Mouse (Mus musculus): ENCODE measurements around the gene Gtsf1. TPM values are rescaled to one million over a fixed set of nuclear protein-coding genes. Genes with fewer than 3 reads are reported as not detected.

The Gtsf1 gene
- total RNA-seq, 2 experiments from 2014 or later, result not detected

- DNase-seq (ENCODE audit: low spot score in 2 of 2), result no peak
Observed at GRCm38 (mm10) chr15:103378665-103379356, 51.5 kb downstream of the Gtsf1 start.

GRCm38 (mm10) chr15:103377752-103378664 is 52.3 kb downstream of the Gtsf1 start:
- DNase-seq (ENCODE audit: low spot score in 2 of 2), result no peak

GRCm38 (mm10) chr15:103376837-103377269 is 53.4 kb downstream of the Gtsf1 start:
- no peak for DNase-seq (ENCODE audit: low spot score in 2 of 2)

GRCm38 (mm10) chr15:103375112-103375800 is 55.0 kb downstream of the Gtsf1 start:
- no peak for DNase-seq (ENCODE audit: low spot score in 2 of 2)

DNA sequence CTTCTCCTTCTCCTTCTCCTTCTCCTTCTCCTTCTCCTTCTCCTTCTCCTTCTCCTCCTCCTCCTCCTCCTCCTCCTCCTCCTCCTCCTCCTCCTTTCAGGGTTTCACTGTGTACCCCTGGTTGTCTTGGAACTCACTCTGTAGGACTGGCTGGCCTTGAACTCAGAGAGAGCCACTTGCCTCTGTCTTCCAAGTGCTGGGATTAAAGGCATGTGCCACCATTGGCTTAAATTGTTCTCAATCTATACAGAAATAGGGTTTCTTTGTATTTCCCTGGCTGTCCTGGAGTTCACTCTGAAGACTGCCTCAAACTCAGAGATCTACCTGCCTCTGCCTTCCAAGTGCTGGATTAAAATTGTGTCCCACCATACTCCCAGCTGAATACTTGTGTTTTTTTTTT is 57.8 kb downstream of the Gtsf1 start:
- no peak for DNase-seq (ENCODE audit: low spot score in 2 of 2)

- DNase-seq (ENCODE audit: low spot score in 2 of 2), result no peak
Observed at GRCm38 (mm10) chr15:103371741-103372140, 58.5 kb downstream of the Gtsf1 start.

- DNase-seq (ENCODE audit: low spot score in 2 of 2), result no peak
Observed at GRCm38 (mm10) chr15:103371208-103371607, 59.1 kb downstream of the Gtsf1 start.

- DNase-seq (ENCODE audit: low spot score in 2 of 2), result no peak
Observed at GRCm38 (mm10) chr15:103370462-103370861, 59.8 kb downstream of the Gtsf1 start.

GRCm38 (mm10) chr15:103369123-103369522 is 61.1 kb downstream of the Gtsf1 start:
- DNase-seq (ENCODE audit: low spot score in 2 of 2), result no peak

DNA sequence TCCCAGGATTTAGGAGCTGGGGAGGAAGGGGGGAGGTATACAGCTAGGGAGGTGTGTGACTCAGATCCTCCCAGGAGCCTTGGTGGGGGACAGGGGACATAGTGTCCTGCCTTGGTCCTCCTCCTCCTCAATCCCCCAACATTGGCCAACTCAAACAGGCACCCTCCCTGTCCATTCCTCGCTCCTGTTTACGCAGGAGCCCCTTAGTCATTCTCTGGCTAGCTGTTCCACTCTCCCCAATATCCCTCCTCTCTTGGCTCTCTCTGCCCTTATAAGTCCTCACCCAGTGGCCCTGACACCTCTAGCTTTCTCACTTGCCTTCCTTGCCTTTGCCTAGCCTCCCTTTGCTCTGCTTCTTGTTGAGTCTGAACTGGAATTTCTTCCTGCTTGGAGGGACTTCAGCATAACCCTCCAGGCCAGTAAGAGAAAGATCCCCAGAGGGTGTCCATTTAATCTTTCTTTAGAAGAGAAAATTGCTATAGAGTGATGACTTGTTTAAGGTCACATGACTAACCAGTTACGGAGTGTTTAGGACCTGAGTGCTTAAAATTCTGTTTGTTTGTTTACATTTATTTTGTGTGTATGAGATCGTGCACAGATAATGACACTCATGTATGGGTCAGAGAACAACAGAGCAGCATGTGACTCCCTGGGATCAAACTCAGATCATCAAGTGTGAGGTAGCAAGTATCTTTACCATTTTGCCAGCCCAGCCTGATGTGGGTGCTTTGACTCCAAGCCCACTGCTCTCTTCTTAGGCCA is 61.9 kb downstream of the Gtsf1 start:
- DNase-seq (ENCODE audit: low spot score in 2 of 2), result no peak

DNA sequence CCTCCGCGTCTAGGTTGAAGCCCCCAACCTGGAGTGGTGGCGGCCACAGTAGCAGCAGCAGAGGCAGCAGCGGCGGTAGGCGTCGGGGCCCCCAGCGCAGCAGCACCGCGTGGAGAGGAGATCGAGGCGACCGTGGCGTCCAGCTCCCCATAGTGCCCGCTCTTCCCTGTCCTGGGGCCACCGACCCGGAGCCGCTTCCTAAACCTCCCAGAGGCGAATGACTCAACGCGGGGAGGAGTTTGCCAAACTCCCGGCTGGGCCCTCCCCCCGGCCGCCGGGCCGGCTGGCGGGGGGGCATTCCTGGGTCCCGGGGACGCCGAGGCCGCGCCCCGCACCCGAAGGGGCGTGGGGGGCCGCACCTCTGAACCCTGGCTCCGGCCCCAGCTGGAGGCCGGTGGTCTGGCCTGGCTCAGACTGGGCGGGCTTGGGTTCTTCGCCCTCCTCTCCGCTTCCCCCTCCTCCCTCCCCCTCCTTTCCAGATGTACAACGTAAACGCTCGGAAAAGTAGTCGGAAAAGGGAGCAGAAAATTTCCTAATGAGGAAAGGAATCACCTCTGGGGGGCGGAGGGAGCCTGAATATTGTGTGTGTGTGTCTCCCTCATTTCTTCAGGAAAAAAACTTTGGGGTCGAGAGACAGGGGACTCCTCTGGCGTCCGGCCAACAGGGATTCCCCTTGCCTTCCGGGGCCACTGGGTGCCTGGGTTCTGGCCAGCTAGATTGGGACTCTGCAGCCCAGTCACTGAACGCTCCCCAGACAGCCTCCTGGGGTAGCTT is 63.7 kb downstream of the Gtsf1 start, which contains the start of gene Itga5:
Gene Itga5 (minus strand): TSS at position 388 of the 774 bp plus-strand sequence.
- peak; percentile 46 to 68 for DNase-seq (ENCODE audit: low spot score in 2 of 2)

- no peak for DNase-seq (ENCODE audit: low spot score in 2 of 2)
Observed at GRCm38 (mm10) chr15:103365471-103366375, 64.5 kb downstream of the Gtsf1 start.

DNA sequence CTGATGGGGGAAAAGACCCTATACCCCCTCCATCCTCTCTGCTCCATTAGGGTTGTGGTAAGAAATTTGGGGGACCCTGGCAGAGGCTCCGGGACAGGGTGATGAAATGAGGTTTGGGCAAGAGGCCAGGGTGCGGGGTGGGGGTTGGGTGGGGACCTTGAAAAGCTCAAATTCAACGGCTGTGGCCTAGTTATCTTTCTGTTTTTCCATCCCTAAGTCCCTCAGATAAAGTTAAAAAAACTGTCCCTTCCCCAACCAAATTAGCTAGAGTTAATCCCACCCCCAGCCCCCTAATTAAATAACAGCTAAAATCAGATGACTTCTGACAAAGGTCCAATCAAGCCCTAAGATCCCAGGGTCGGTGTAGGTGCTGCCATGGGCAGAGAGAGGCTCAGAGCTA is 65.5 kb downstream of the Gtsf1 start:
- DNase-seq (ENCODE audit: low spot score in 2 of 2), result no peak

DNA sequence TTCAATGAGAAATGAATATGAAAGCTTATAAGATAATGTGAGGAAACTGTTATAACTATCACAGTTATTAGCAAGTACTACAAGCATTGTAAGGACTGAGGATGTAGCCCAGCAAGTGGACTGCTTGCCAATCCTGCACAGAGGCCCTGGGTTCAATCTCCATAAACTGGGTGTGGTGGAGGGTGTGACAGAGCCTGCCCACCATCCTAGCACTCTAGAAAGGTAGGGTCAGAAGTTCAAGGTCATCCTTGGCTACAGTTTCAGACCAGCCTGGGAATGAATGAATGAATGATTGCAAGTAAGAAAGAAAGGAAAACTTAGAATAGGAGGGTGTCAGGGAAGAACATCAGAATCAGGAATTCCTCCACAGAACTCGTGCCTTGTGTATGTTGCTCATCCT is 66.5 kb downstream of the Gtsf1 start:
- no peak for DNase-seq (ENCODE audit: low spot score in 2 of 2)

- no peak for DNase-seq (ENCODE audit: low spot score in 2 of 2)
Observed at GRCm38 (mm10) chr15:103362950-103363349, 67.3 kb downstream of the Gtsf1 start.

GRCm38 (mm10) chr15:103362333-103362732 is 67.9 kb downstream of the Gtsf1 start:
- DNase-seq (ENCODE audit: low spot score in 2 of 2), result no peak

DNA sequence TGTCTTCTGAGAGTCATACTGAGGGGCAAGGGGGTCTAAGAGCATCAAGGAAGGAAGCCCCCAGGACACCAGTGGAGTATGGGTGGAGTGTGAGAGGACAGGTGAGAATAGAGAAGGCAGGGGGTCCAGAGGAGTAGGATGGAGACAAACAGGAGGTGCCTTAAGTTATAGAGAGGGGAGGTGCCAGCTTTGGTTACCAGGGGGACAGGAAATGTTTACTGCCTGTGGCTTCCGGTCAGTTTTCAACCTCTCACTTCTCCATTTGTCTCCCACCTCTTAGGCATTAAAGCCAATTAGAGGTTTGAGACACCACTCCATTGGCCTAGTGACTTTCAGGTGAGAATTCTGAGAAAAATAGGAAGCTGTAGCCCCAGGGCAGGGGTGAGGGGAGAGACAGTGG is 69.0 kb downstream of the Gtsf1 start:
- DNase-seq (ENCODE audit: low spot score in 2 of 2), result no peak

GRCm38 (mm10) chr15:103359869-103360602 is 70.2 kb downstream of the Gtsf1 start:
- no peak for DNase-seq (ENCODE audit: low spot score in 2 of 2)

Data from adrenal gland, postnatal 4 days (tissue).